13 mouse cellular contexts compared by ENCODE assay signal in genomic region chr4:145545734-145546349, GRCm38 (mm10). TPM values are rescaled to one million over a fixed set of nuclear protein-coding genes. Genes with fewer than 3 reads are reported as not detected.
A peak's percentile ranks its signal among the peaks of the same experiment; 100 is the strongest.
DNase-seq lines count a peak whose midpoint lies in the region; ATAC-seq and TF ChIP-seq lines count a peak whose summit lies in the region.
"Not testable (repeated sequence)": the region's sequence is repeated elsewhere in the genome, so short reads cannot be mapped to it uniquely, and the experiment has no call there.
"Had no signal": no experiment of that assay in that cellular context is flagged by ENCODE, and none has a peak within 500 bp of the region (broad histone marks: within the 10 kb centered on the region; RNA-seq: fewer than 3 reads in every experiment).

No protein-coding gene starts in this region.

- TF ChIP-seq CTCF in G1E (IDR thresholded peaks at IDR 0.05; ENCODE audit: low read depth, low read length), result not testable (repeated sequence)

- H3K4me1 ChIP-seq in G1E (ENCODE audit: insufficient read depth, low read depth, low read length); embryonic facial prominence, embryonic 15.5 days; hindbrain, embryonic 12.5 days; midbrain, embryonic 12.5 days; stomach, embryonic 16.5 days (ENCODE audit: control insufficient read depth, insufficient read depth, low read length): not testable (repeated sequence)

- peak; percentile 54 for ATAC-seq in G1E (ENCODE audit: extremely low read depth, insufficient number of reproducible peaks, low FRiP score, poor library complexity, severe bottlenecking)
- peak; percentile 51; the same call in 1 of the 2 replicates for ATAC-seq in embryonic facial prominence, embryonic 15.5 days (ENCODE audit: insufficient number of reproducible peaks, low FRiP score, low TSS enrichment, low read depth)
- ATAC-seq in hindbrain, embryonic 12.5 days (ENCODE audit: low FRiP score), result peak; percentile 40; the same call in 1 of the 2 replicates
- peak; percentile 59 for ATAC-seq in megakaryocyte, adult 5-6 weeks (ENCODE audit: poor library complexity, severe bottlenecking)
- peak; percentile 52; the same call in 1 of the 2 replicates for ATAC-seq in midbrain, embryonic 12.5 days (ENCODE audit: low FRiP score, low read depth)
- peak; percentile 17; the same call in 1 of the 2 replicates for ATAC-seq in stomach, embryonic 16.5 days (ENCODE audit: insufficient read depth, low FRiP score)

- not testable (repeated sequence) for H3K9ac ChIP-seq in embryonic facial prominence, embryonic 15.5 days; hindbrain, embryonic 12.5 days; midbrain, embryonic 12.5 days (replicated peaks); stomach, embryonic 16.5 days (ENCODE audit: low read length)

- H3K4me3 ChIP-seq in G1E (ENCODE audit: low read depth, low read length); embryonic facial prominence, embryonic 15.5 days (replicated peaks); hindbrain, embryonic 12.5 days; midbrain, embryonic 12.5 days; stomach, embryonic 16.5 days (replicated peaks; ENCODE audit: low read length): not testable (repeated sequence)

- H3K9me3 ChIP-seq in G1E (replicated peaks), result peaks cover 33% of the 10 kb centered on the region
- H3K9me3 ChIP-seq in embryonic facial prominence, embryonic 15.5 days (replicated peaks); stomach, embryonic 16.5 days (replicated peaks; ENCODE audit: control insufficient read depth, low read length): not testable (repeated sequence)
- H3K9me3 ChIP-seq in hindbrain, embryonic 12.5 days (replicated peaks), result peaks cover 40% of the 10 kb centered on the region
- peaks cover 48% of the 10 kb centered on the region for H3K9me3 ChIP-seq in midbrain, embryonic 12.5 days

- H3K27ac ChIP-seq in embryonic facial prominence, embryonic 15.5 days (replicated peaks); hindbrain, embryonic 12.5 days; midbrain, embryonic 12.5 days (replicated peaks); stomach, embryonic 16.5 days (ENCODE audit: low read length): not testable (repeated sequence)

- WGBS in embryonic facial prominence, embryonic 15.5 days, result 71% methylated on average over 6 of the region's 6 CpGs
- WGBS in hindbrain, embryonic 12.5 days, result 74% methylated on average over 6 of the region's 6 CpGs
- 72% methylated on average over 6 of the region's 6 CpGs for WGBS in midbrain, embryonic 12.5 days
- WGBS in stomach, embryonic 16.5 days, result 74% methylated on average over 6 of the region's 6 CpGs

- DNase-seq in G1E (ENCODE audit: low spot score), result not testable (repeated sequence)
- DNase-seq in heart, adult 11 months, result peak; percentile 86

- H3K27me3 ChIP-seq in G1E (ENCODE audit: insufficient read depth, low read length); embryonic facial prominence, embryonic 15.5 days; hindbrain, embryonic 12.5 days; midbrain, embryonic 12.5 days; stomach, embryonic 16.5 days (ENCODE audit: control insufficient read depth, insufficient read depth, low read length): not testable (repeated sequence)

- H3K4me2 ChIP-seq in embryonic facial prominence, embryonic 15.5 days (replicated peaks); hindbrain, embryonic 12.5 days (replicated peaks); midbrain, embryonic 12.5 days (replicated peaks); stomach, embryonic 16.5 days (ENCODE audit: low read depth, low read length): not testable (repeated sequence)

- not testable (repeated sequence) for H3K36me3 ChIP-seq in G1E (replicated peaks); embryonic facial prominence, embryonic 15.5 days; hindbrain, embryonic 12.5 days; midbrain, embryonic 12.5 days; stomach, embryonic 16.5 days (ENCODE audit: control insufficient read depth, insufficient read depth, low read length)

RNA-seq across cellular contexts. Expression of gene Zfp990, which starts 35.3 kb away (rescaled TPM):
- total RNA-seq in G1E (2014; fragmentation: Nextera tagmentation), result 116 and 136 TPM in 2 replicates
- 22.8 and 36.1 TPM in 2 replicates for total RNA-seq in G1E (2017)
- polyA plus RNA-seq in G1E (2012), result 1.8 and 2.0 TPM in 2 replicates
- not detected in 2 replicates for polyA plus RNA-seq in embryonic facial prominence, embryonic 15.5 days (2015; fragmentation: Nextera tagmentation; extraction: Ambion mirVana)
- polyA plus RNA-seq in hindbrain, embryonic 12.5 days (2016; fragmentation: Nextera tagmentation; extraction: Ambion mirVana), result not detected in 2 replicates
- total RNA-seq in megakaryocyte, adult 5-6 weeks (2015), result 0.25 TPM in 1 of 2 replicates, not detected in the other
- total RNA-seq in megakaryocyte, adult 5-6 weeks (2017), result not detected in 2 replicates
- polyA plus RNA-seq in midbrain, embryonic 12.5 days (2016; fragmentation: Nextera tagmentation; extraction: Ambion mirVana), result not detected in 2 replicates
- 0.06 and 0.07 TPM in 2 replicates for polyA plus RNA-seq in stomach, embryonic 16.5 days (2015; fragmentation: Nextera tagmentation; extraction: Ambion mirVana)
- polyA plus RNA-seq: adrenal gland, adult 2 months; embryonic facial prominence, embryonic 10.5 days; embryonic facial prominence, embryonic 14.5 days; forebrain, embryonic 12.5 days; forebrain, embryonic 16.5 days; heart, postnatal 0 days had no signal

RNA-seq across cellular contexts. Expression of gene Gm13212, which starts 39.1 kb away (rescaled TPM):
- total RNA-seq in G1E (2014; fragmentation: Nextera tagmentation), result 1.4 TPM in 2 replicates
- 1.7 and 1.8 TPM in 2 replicates for total RNA-seq in G1E (2017)
- 0.04 TPM in 2 replicates for polyA plus RNA-seq in G1E (2012)
- 0.88 and 1.1 TPM in 2 replicates for polyA plus RNA-seq in embryonic facial prominence, embryonic 15.5 days (2015; fragmentation: Nextera tagmentation; extraction: Ambion mirVana)
- 0.57 and 0.84 TPM in 2 replicates for polyA plus RNA-seq in hindbrain, embryonic 12.5 days (2016; fragmentation: Nextera tagmentation; extraction: Ambion mirVana)
- 51.3 and 52.4 TPM in 2 replicates for total RNA-seq in megakaryocyte, adult 5-6 weeks (2015)
- total RNA-seq in megakaryocyte, adult 5-6 weeks (2017), result 19.3 and 20.9 TPM in 2 replicates
- polyA plus RNA-seq in midbrain, embryonic 12.5 days (2016; fragmentation: Nextera tagmentation; extraction: Ambion mirVana), result 0.63 and 0.80 TPM in 2 replicates
- polyA plus RNA-seq in stomach, embryonic 16.5 days (2015; fragmentation: Nextera tagmentation; extraction: Ambion mirVana), result 1.4 and 1.8 TPM in 2 replicates
- polyA plus RNA-seq: adrenal gland, adult 2 months had no signal
